Mouse (Mus musculus) CH12.LX (cell line): ENCODE measurements around the gene Casp14. TPM values are rescaled to one million over a fixed set of nuclear protein-coding genes. Genes with fewer than 3 reads are reported as not detected.

Source experiments
- DNase-seq: peaks from one replicate; pipeline ENCODE4 v3.0.0-alpha.2; 2013; ENCODE audit errors: extremely low read depth
- H3K27ac ChIP-seq: 2 replicates; pipeline ENCODE4 v1.5.1; 2012; ENCODE audit warnings: low read depth, mild to moderate bottlenecking, control low read depth, moderate library complexity; ENCODE audit not compliant: insufficient read depth
- H3K27me3 ChIP-seq: replicated peaks from 2 replicates; pipeline ENCODE3; 2012; ENCODE audit warnings: inconsistent platforms
- H3K36me3 ChIP-seq, 2 experiments: replicated peaks in 1 of 2; 2 replicates each; pipeline versions ENCODE3 to v1.6.1; 2012; ENCODE audit warnings: inconsistent platforms in 1 of 2, low read length in 1 of 2, mild to moderate bottlenecking in 1 of 2, mixed read lengths in 1 of 2, moderate library complexity in 1 of 2; ENCODE audit not compliant: control insufficient read depth in 1 of 2, insufficient read depth in 1 of 2
- H3K4me1 ChIP-seq, 2 experiments: 2 replicates each; pipeline ENCODE4 v1.6.1; 2012; ENCODE audit warnings: inconsistent platforms in 1 of 2, moderate library complexity in 1 of 2; ENCODE audit not compliant: insufficient read depth in 2 of 2, control insufficient read depth in 1 of 2
- H3K4me2 ChIP-seq: 2 replicates; pipeline ENCODE4 v1.6.1; 2012; ENCODE audit warnings: low read depth, mild to moderate bottlenecking, control low read depth; ENCODE audit not compliant: poor library complexity, insufficient read depth, severe bottlenecking
- H3K4me3 ChIP-seq, 3 experiments: fragments of 150-350 bp in 1 of 3; sonication (generic) in 1 of 3; replicated peaks in 1 of 3; 2 replicates each; pipeline versions ENCODE3 to v1.5.1; 2011 to 2012; ENCODE audit warnings: low read depth in 2 of 3, low read length in 2 of 3, mild to moderate bottlenecking in 2 of 3, moderate library complexity in 2 of 3, control low read depth in 1 of 3, improper control_type of control experiment in 1 of 3, inconsistent platforms in 1 of 3, mixed read lengths in 1 of 3; ENCODE audit not compliant: poor library complexity in 1 of 3
- H3K79me2 ChIP-seq: replicated peaks from 2 replicates; pipeline ENCODE4 v1.6.1; 2012; ENCODE audit warnings: mild to moderate bottlenecking, moderate library complexity; ENCODE audit not compliant: control insufficient read depth, poor library complexity, insufficient read depth, severe bottlenecking; ENCODE audit errors: extremely low read depth
- H3K9ac ChIP-seq: 2 replicates; pipeline ENCODE4 v1.6.1; 2012; ENCODE audit warnings: low read depth, mild to moderate bottlenecking, control low read depth, moderate library complexity; ENCODE audit not compliant: insufficient read depth
- H3K9me3 ChIP-seq: replicated peaks from 2 replicates; pipeline ENCODE3; 2012; ENCODE audit warnings: low read length, inconsistent platforms, mixed read lengths
- BHLHE40 ChIP-seq: IDR thresholded peaks from 2 replicates; pipeline ENCODE4 v1.6.1; 2011; ENCODE audit warnings: mild to moderate bottlenecking, low read depth, low read length, improper control_type of control experiment
- CHD1 ChIP-seq: IDR thresholded peaks from 2 replicates; pipeline ENCODE4 v1.6.1; 2012; ENCODE audit warnings: low read depth, low read length, improper control_type of control experiment, inconsistent platforms
- CTCF ChIP-seq, 2 experiments: IDR thresholded peaks in 1 of 2; conservative IDR thresholded peaks in 1 of 2; 2 replicates each; pipeline ENCODE4 v1.5.1; 2011 to 2012; ENCODE audit warnings: low read depth in 2 of 2, low read length in 2 of 2, improper control_type of control experiment in 1 of 2, inconsistent platforms in 1 of 2, mild to moderate bottlenecking in 1 of 2, moderate library complexity in 1 of 2
- ELF1 ChIP-seq: IDR thresholded peaks from 2 replicates; pipeline ENCODE4 v1.6.1; 2014; ENCODE audit warnings: low read depth, mild to moderate bottlenecking, inconsistent platforms, low read length, improper control_type of control experiment
- JUN ChIP-seq: IDR thresholded peaks from 2 replicates; pipeline ENCODE4 v1.6.1; 2011; ENCODE audit warnings: low read depth, mild to moderate bottlenecking, low read length, improper control_type of control experiment, moderate library complexity; ENCODE audit not compliant: insufficient read depth
- JUND ChIP-seq: conservative IDR thresholded peaks from 2 replicates; pipeline ENCODE4 v1.6.1; 2011; ENCODE audit warnings: low read depth, low read length, improper control_type of control experiment
- MAFK ChIP-seq: IDR thresholded peaks from 2 replicates; pipeline ENCODE4 v1.6.1; 2011; ENCODE audit warnings: low read length, improper control_type of control experiment; ENCODE audit not compliant: insufficient replicate concordance
- MAZ ChIP-seq: IDR thresholded peaks from 2 replicates; pipeline ENCODE4 v1.6.1; 2012; ENCODE audit warnings: low read depth, mild to moderate bottlenecking, inconsistent platforms, low read length, improper control_type of control experiment, moderate library complexity
- MXI1 ChIP-seq: IDR thresholded peaks from 2 replicates; pipeline ENCODE4 v1.6.1; 2011; ENCODE audit warnings: mild to moderate bottlenecking, low read depth, low read length, improper control_type of control experiment
- NRF1 ChIP-seq: IDR thresholded peaks from 2 replicates; pipeline ENCODE4 v1.6.1; 2014; ENCODE audit warnings: low read depth, mild to moderate bottlenecking, inconsistent platforms, low read length, improper control_type of control experiment, moderate library complexity
- POLR2A ChIP-seq: IDR thresholded peaks from 2 replicates; pipeline ENCODE4 v1.6.1; 2011; ENCODE audit warnings: low read depth, mild to moderate bottlenecking, improper control_type of control experiment, low read length
- POLR2AphosphoS2 ChIP-seq: IDR thresholded peaks from 2 replicates; pipeline ENCODE4 v1.6.1; 2011; ENCODE audit warnings: low read depth, low read length, improper control_type of control experiment
- TBP ChIP-seq: conservative IDR thresholded peaks from 2 replicates; pipeline ENCODE4 v1.6.1; 2011; ENCODE audit warnings: low read depth, low read length, improper control_type of control experiment
- TCF12 ChIP-seq: IDR thresholded peaks from 2 replicates; pipeline ENCODE4 v1.6.1; 2014; ENCODE audit warnings: low read depth, mild to moderate bottlenecking, inconsistent platforms, low read length, improper control_type of control experiment
- USF2 ChIP-seq: conservative IDR thresholded peaks from 2 replicates; pipeline ENCODE4 v1.6.1; 2011; ENCODE audit warnings: low read depth, low read length, improper control_type of control experiment
- ZNF384 ChIP-seq: IDR thresholded peaks from 2 replicates; pipeline ENCODE4 v1.6.1; 2012; ENCODE audit warnings: low read depth, low read length, improper control_type of control experiment, inconsistent platforms
- dilution Hi-C: fragments of 300-500 bp; cut with MboI; formaldehyde crosslinking; loops from 2 replicates; pipeline ENCODE4 v1.14.3; 2020; ENCODE audit warnings: low sequenced_read_pairs; ENCODE audit not compliant: extremely low pct_unique_long_range_greater_than_20kb, extremely low pct_ligation_motif_present
- in situ Hi-C: fragments of 300-500 bp; cut with MboI; formaldehyde crosslinking; loops from 3 replicates; pipeline ENCODE4 v1.14.3; 2019; ENCODE audit warnings: low sequenced_read_pairs, low pct_ligation_motif_present, low pct_unique_long_range_greater_than_20kb, mixed read lengths
- polyA plus RNA-seq: library from polyadenylated mRNA; unstranded; fragments of >175 nt; gene quantifications from 2 replicates; pipeline ENCODE4 v1.2.1, GENCODE M21; 2012; ENCODE audit warnings: low read depth; ENCODE audit not compliant: insufficient read length
- total RNA-seq, 2 experiments: library from RNA; depleted of rRNA; stranded (reverse); fragments of 300-350 nt in 1 of 2; fragments of >200 nt in 1 of 2; gene quantifications; 2 replicates each; pipeline ENCODE4 v1.2.3; 2012 to 2014

The Casp14 gene
- total and polyA plus RNA-seq, 3 experiments: not detected

GRCm38 (mm10) chr10:78739821-78740220 is 21.7 kb upstream of the Casp14 start:
- TF ChIP-seq MAZ (no peak), TBP (no peak), ZNF384 (no peak), CTCF (conservative IDR thresholded peaks at IDR 0.05 in 1 of 2, IDR thresholded peaks at IDR 0.05 in 1 of 2; ENCODE audit: low read depth in 2 of 2, low read length in 2 of 2) (no peak), JUND (no peak), ELF1 (no peak), CHD1 (no peak), POLR2A (no peak), MAFK (no peak), TCF12 (no peak), USF2 (no peak)
- H3K4me3 ChIP-seq: no peak overlapping the region
- H3K4me1 ChIP-seq: no peaks in the 10 kb centered on the region
- no peak overlapping the region for H3K4me2 ChIP-seq
- H3K9ac ChIP-seq: no peak overlapping the region
- no peak overlapping the region for H3K27ac ChIP-seq
- H3K27me3 ChIP-seq: peaks cover 25% of the 10 kb centered on the region
- in situ Hi-C loops: no loop called here
- no peaks in the 10 kb centered on the region for H3K36me3 ChIP-seq
- no peaks in the 10 kb centered on the region for H3K9me3 ChIP-seq
- no peaks in the 10 kb centered on the region for H3K79me2 ChIP-seq
- no peak for DNase-seq
- dilution Hi-C loops: no loop called here

GRCm38 (mm10) chr10:78727876-78728275 is 9.8 kb upstream of the Casp14 start:
- Histone ChIP-seq H3K27me3 (peaks cover 35% of the 10 kb centered on the region), H3K9ac (no peak overlapping the region), H3K4me3 (no peak overlapping the region), H3K4me2 (no peak overlapping the region), H3K79me2 (no peaks in the 10 kb centered on the region), H3K4me1 (no peaks in the 10 kb centered on the region), H3K9me3 (no peaks in the 10 kb centered on the region), H3K27ac (no peak overlapping the region), H3K36me3 (no peaks in the 10 kb centered on the region)
- dilution Hi-C loops (no loop called here), in situ Hi-C loops (no loop called here)
- DNase-seq: no peak
- TF ChIP-seq MXI1 (no peak), CTCF (conservative IDR thresholded peaks at IDR 0.05 in 1 of 2, IDR thresholded peaks at IDR 0.05 in 1 of 2; ENCODE audit: low read depth in 2 of 2, low read length in 2 of 2) (no peak)

- H3K9ac ChIP-seq: no peak overlapping the region
- H3K4me1 ChIP-seq: no peaks in the 10 kb centered on the region
- peaks cover 39% of the 10 kb centered on the region for H3K27me3 ChIP-seq
- TF ChIP-seq NRF1 (no peak), JUN (no peak), BHLHE40 (no peak), POLR2AphosphoS2 (no peak)
- H3K4me2 ChIP-seq: no peak overlapping the region
- no peaks in the 10 kb centered on the region for H3K79me2 ChIP-seq
- H3K4me3 ChIP-seq: no peak overlapping the region
- DNase-seq: no peak
- dilution Hi-C loops: no loop called here
- no peaks in the 10 kb centered on the region for H3K36me3 ChIP-seq
- no peak overlapping the region for H3K27ac ChIP-seq
- in situ Hi-C loops: no loop called here
- no peaks in the 10 kb centered on the region for H3K9me3 ChIP-seq
These were observed 8.9 kb upstream of the Casp14 start for GRCm38 (mm10) chr10:78727035-78727434.
